Mouse (Mus musculus) hindbrain, postnatal 0 days (tissue): ENCODE data around the gene Gm8369. TPM values are rescaled to one million over a fixed set of nuclear protein-coding genes. Genes with fewer than 3 reads are reported as not detected.

Experiments used
- ATAC-seq: fragments of 200-750 bp; cut with Nextera tagmentation; 2 replicates; pipeline ENCODE4 v1.8.0; 2017; ENCODE audit warnings: mild to moderate bottlenecking, moderate TSS enrichment, moderate library complexity
- DNase-seq: peaks from one replicate; pipeline ENCODE4 v3.0.0-alpha.2; 2015; ENCODE audit warnings: low spot score
- H3K27ac ChIP-seq: fragments of 300-500 bp; sonication (generic); 2 replicates; pipeline ENCODE4 v1.5.1; 2014; ENCODE audit warnings: mild to moderate bottlenecking
- H3K27me3 ChIP-seq: fragments of 300-500 bp; sonication (generic); 2 replicates; pipeline ENCODE4 v1.6.1; 2014; ENCODE audit warnings: low read length, mixed read lengths; ENCODE audit not compliant: insufficient read depth
- H3K36me3 ChIP-seq: fragments of 300-500 bp; sonication (generic); 2 replicates; pipeline ENCODE4 v1.6.1; 2014; ENCODE audit warnings: low read length, mixed read lengths; ENCODE audit not compliant: insufficient read depth
- H3K4me1 ChIP-seq: fragments of 300-500 bp; sonication (generic); 2 replicates; pipeline ENCODE4 v1.6.1; 2014; ENCODE audit warnings: antibody characterized with exemption, low read length, mixed read lengths; ENCODE audit not compliant: insufficient read depth
- H3K4me2 ChIP-seq: fragments of 300-500 bp; sonication (generic); 2 replicates; pipeline ENCODE4 v1.6.1; 2014; ENCODE audit warnings: low read depth, mild to moderate bottlenecking, low read length, moderate library complexity, mixed read lengths
- H3K4me3 ChIP-seq: fragments of 300-500 bp; sonication (generic); 2 replicates; pipeline ENCODE4 v1.5.1; 2014; ENCODE audit warnings: low read length
- H3K9ac ChIP-seq: fragments of 300-500 bp; sonication (generic); replicated peaks from 2 replicates; pipeline ENCODE4 v1.6.1; 2014; ENCODE audit warnings: mild to moderate bottlenecking, low read length, moderate library complexity, mixed read lengths
- H3K9me3 ChIP-seq: fragments of 300-500 bp; sonication (generic); 2 replicates; pipeline ENCODE4 v1.6.1; 2016; ENCODE audit warnings: low read length, mixed read lengths
- CTCF ChIP-seq: IDR thresholded peaks from 2 replicates; pipeline ENCODE4 v1.5.1; 2016; ENCODE audit warnings: antibody characterized with exemption, control low read depth, low read depth
- WGBS: fragments of 180-500 bp; shearing (Covaris S2); extraction: QIAGEN DNeasy Blood & Tissue Kit; methylation state at CpG from one replicate; pipeline ENCODE4 v1.1.7; 2014; 5-methylcytosine and 5-hydroxymethylcytosine counted together
- polyA plus RNA-seq: library from polyadenylated mRNA; unstranded; fragments of >200 nt; fragmentation: Nextera tagmentation; extraction: Ambion mirVana; gene quantifications from 2 replicates; pipeline ENCODE4 v1.2.1, GENCODE M21; 2015
- total RNA-seq: library from RNA; depleted of rRNA; stranded (reverse); fragments of >200 nt; gene quantifications from 2 replicates; pipeline ENCODE4 v1.2.3, GENCODE M21; 2014

The Gm8369 gene
- total and polyA plus RNA-seq, 2 experiments from 2014 or later: not detected

DNA sequence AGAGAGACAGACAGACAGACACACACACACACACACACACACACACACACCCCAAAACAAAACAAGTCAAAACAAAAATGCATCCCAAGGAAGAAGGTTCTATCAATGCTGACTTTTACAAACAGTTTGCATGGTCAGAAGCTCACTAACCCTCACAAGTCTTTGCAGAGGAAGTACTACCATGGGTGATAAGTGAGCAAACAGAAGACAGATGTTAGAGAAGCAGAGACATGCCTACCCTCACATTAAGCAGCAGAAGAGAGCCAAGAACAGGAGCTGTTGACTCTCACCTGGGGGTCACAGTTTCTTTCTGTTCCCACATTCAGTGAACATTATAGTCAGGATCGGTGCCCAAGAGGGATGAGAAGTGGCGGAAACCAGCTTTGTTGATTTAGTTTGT, 6.0 kb upstream of the Gm8369 start:
- Histone ChIP-seq H3K4me1 (no peaks in the 10 kb centered on the region), H3K4me2 (no peak overlapping the region), H3K36me3 (no peaks in the 10 kb centered on the region), H3K9me3 (no peaks in the 10 kb centered on the region), H3K27me3 (no peaks in the 10 kb centered on the region), H3K27ac (no peak overlapping the region), H3K4me3 (no peak overlapping the region), H3K9ac (no peak overlapping the region)
- TF ChIP-seq CTCF: no peak
- 89% methylated on average over 2 of the region's 2 CpGs for WGBS
- no peak for ATAC-seq
- DNase-seq: no peak

DNA sequence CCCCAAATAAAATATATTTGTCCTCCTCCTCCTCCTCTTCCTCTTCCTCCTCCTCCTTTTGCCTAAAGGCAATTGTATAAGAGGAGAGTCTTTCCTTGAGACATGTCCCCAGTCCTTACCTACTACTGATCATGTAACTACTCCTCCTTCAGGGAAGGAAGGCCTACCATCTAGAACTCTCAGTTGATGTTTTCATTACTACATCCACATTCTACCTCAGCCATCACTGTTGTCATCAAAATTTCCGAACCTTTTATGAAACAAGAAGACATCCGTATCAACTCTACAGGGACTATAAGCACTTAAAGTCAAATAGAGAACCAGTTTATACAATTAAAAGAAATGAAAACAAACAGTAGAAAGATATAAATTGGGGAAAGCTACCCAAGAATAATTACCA, 3.1 kb upstream of the Gm8369 start:
- no peaks in the 10 kb centered on the region for H3K27me3 ChIP-seq
- no peak overlapping the region for H3K4me2 ChIP-seq
- no peak overlapping the region for H3K4me3 ChIP-seq
- ATAC-seq (no peak), DNase-seq (no peak)
- H3K9me3 ChIP-seq: no peaks in the 10 kb centered on the region
- H3K4me1 ChIP-seq: no peaks in the 10 kb centered on the region
- no peak overlapping the region for H3K27ac ChIP-seq
- no peaks in the 10 kb centered on the region for H3K36me3 ChIP-seq
- no peak for TF ChIP-seq CTCF
- WGBS: 90% methylated on average over 2 of the region's 2 CpGs
- H3K9ac ChIP-seq: no peak overlapping the region

DNA sequence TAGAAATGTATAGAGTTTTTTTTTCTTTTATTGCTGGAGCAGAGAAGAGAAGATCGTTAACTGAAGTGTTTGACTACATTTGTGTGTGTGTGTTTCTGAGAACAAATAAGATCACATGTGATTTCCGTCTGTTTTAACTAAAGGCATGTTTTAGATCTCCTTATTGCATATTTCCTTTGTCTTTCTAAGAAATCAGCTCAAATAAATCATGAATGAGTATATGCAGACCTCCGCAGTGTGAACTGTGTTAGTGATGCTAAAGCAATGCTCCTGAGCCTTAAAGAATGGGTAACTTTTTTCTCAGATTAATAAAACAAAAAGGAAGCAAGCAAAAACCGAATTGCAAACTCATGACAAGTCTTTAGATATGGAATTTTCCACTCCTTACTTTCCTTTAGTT, 1.8 kb upstream of the Gm8369 start:
- DNase-seq: no peak
- no peak for TF ChIP-seq CTCF
- 80% methylated on average over 4 of the region's 4 CpGs for WGBS
- H3K4me1 ChIP-seq: no peaks in the 10 kb centered on the region
- no peak overlapping the region for H3K4me2 ChIP-seq
- ATAC-seq: no peak
- no peak overlapping the region for H3K9ac ChIP-seq
- no peak overlapping the region for H3K4me3 ChIP-seq
- no peaks in the 10 kb centered on the region for H3K27me3 ChIP-seq
- H3K27ac ChIP-seq: no peak overlapping the region
- no peaks in the 10 kb centered on the region for H3K36me3 ChIP-seq
- H3K9me3 ChIP-seq: no peaks in the 10 kb centered on the region

DNA sequence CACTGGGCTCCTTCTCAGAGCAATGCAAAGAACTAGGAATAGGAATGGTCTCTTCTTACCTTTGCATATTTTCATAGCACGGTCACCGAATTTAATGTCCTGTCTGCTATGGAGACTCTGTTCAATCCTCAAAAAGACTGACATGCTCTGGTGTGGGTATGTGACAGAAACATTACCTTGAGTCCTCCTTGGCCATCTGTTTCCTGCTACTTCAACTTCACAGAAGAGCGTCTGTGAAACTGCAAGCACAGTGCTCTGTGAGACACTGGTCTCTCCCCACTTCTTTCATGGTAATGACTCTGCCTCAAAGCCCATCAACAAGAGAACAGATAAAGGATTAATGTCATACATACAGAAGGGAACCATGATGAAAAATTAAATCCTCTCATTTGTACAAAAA, 1.4 kb upstream of the Gm8369 start:
- Histone ChIP-seq H3K27me3 (no peaks in the 10 kb centered on the region), H3K27ac (no peak overlapping the region), H3K36me3 (no peaks in the 10 kb centered on the region), H3K9ac (no peak overlapping the region), H3K9me3 (no peaks in the 10 kb centered on the region), H3K4me1 (no peaks in the 10 kb centered on the region), H3K4me2 (no peak overlapping the region), H3K4me3 (no peak overlapping the region)
- ATAC-seq: no peak
- no peak for TF ChIP-seq CTCF
- 91% methylated on average over 3 of the region's 3 CpGs for WGBS
- no peak for DNase-seq

DNA sequence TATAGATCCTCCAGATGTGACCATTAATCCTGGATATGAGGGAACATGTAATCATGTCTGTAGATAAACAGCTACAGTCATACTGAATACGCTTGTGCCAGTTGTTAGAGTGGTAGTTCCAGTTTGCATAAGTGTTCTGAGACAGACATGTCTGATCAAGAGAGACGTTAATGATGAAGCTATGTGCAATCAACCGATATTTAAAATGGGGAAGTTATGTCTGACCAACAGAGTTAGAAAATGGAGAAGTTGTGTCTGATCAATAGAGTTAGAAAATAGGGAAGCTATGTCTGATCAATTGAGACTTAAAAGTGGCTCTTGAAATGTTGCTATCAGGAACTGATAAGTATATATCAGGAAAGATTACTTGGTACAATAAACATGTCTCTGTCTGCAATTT, 472 bp upstream of the Gm8369 start:
- no peak for TF ChIP-seq CTCF
- H3K9ac ChIP-seq: no peak overlapping the region
- H3K9me3 ChIP-seq: no peaks in the 10 kb centered on the region
- WGBS: 89% methylated on average over 3 of the region's 3 CpGs
- ATAC-seq: no peak
- H3K36me3 ChIP-seq: no peaks in the 10 kb centered on the region
- no peak overlapping the region for H3K4me3 ChIP-seq
- no peak overlapping the region for H3K4me2 ChIP-seq
- DNase-seq: no peak
- H3K4me1 ChIP-seq: no peaks in the 10 kb centered on the region
- no peak overlapping the region for H3K27ac ChIP-seq
- H3K27me3 ChIP-seq: no peaks in the 10 kb centered on the region

DNA sequence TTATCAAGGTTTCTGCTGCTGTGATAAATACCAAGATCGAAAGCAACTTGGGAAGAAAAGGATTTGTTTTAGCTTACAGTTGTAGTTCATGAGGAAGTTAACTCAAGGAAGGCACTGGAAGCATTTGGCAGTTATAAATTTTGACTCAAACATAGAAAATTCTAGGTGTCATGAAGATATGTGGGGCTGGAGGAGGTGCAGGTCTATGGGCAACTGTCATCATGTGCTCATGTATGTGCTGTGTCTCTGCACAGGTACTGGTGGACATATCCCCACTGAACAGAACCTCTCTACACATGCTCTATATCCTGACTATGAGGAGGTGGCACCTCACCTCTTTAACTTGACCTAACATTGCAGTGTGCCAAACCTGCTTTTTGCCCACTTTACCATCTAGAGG, 861 bp downstream of the Gm8369 start:
- H3K4me1 ChIP-seq: no peaks in the 10 kb centered on the region
- H3K9me3 ChIP-seq: no peaks in the 10 kb centered on the region
- no peak overlapping the region for H3K27ac ChIP-seq
- H3K4me3 ChIP-seq: no peak overlapping the region
- DNase-seq (no peak), ATAC-seq (no peak)
- no peaks in the 10 kb centered on the region for H3K27me3 ChIP-seq
- no peak overlapping the region for H3K4me2 ChIP-seq
- H3K9ac ChIP-seq: no peak overlapping the region
- no peaks in the 10 kb centered on the region for H3K36me3 ChIP-seq
- TF ChIP-seq CTCF: no peak
- WGBS: 93% methylated on average over 1 of the region's 1 CpGs

DNA sequence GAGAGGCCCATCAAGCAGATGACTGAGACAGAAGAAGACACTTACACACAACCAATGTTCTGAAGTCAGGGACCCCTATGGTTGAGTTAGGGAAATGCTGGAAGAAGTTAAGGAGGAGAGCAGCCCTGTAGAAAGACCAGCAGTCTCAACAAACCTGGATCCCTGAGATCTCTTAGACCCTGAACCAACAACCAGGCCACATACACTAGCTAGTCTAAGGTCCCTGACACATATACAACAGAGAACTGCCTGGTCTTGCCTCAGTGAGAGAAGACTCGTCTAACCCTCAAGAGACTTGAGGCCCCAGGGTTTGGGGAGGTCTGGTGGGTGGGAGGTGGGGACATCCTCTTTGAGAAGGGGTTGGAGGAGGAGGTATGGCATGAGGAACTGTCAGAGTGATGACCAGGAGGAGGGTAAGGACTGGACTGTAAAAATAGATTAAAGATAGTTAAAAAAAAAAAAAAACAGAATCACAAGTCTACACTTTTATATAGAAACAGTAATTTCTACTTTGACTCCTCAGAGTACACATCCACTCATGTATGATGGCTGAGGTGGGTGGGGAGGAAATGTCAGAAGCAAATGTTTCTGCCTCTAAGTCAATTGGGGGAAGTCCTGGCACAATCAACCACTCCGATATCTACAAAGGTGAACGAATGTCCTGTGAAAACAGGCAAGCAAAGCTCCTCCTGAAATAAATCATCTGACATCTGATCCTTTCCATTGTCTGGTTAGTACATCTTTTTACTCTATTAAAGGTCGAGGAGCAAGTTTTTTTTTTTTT, 5.9 kb downstream of the Gm8369 start:
- Histone ChIP-seq H3K4me2 (no peak overlapping the region), H3K4me3 (no peak overlapping the region), H3K27me3 (no peaks in the 10 kb centered on the region), H3K9me3 (no peaks in the 10 kb centered on the region), H3K36me3 (no peaks in the 10 kb centered on the region), H3K27ac (no peak overlapping the region), H3K4me1 (no peaks in the 10 kb centered on the region), H3K9ac (no peak overlapping the region)
- DNase-seq (no peak), ATAC-seq (no peak)
- TF ChIP-seq CTCF: no peak
- WGBS: 77% methylated on average over 4 of the region's 4 CpGs
